Mouse (Mus musculus) olfactory bulb, adult 2 months (tissue): ENCODE measurements around the gene Uts2r.

ENCODE experiments used
- CTCF ChIP-seq: fragments of 200-500 bp; IDR thresholded peaks from 2 replicates; pipeline ENCODE4 v1.5.1; 2012; ENCODE audit warnings: low read depth, mild to moderate bottlenecking, low read length, moderate library complexity; ENCODE audit not compliant: insufficient read depth
- POLR2A ChIP-seq: fragments of 200-500 bp; IDR thresholded peaks from 2 replicates; pipeline ENCODE4 v1.6.1; 2012; ENCODE audit warnings: mild to moderate bottlenecking, low read depth, low read length, moderate library complexity; ENCODE audit not compliant: insufficient read depth

- TF ChIP-seq CTCF (no peak), POLR2A (no peak)
Measured at GRCm38 (mm10) chr11:121203859-121204160, 43.7 kb downstream of the Uts2r start.
